Mouse (Mus musculus) hindbrain, embryonic 11.5 days (tissue): ENCODE measurements around the gene Mdm4. TPM values are rescaled to one million over a fixed set of nuclear protein-coding genes. Genes with fewer than 3 reads are reported as not detected.
A peak's percentile ranks its signal among the peaks of the same experiment; 100 is the strongest.

ENCODE experiments used
- ATAC-seq: fragments of 200-750 bp; cut with Nextera tagmentation; 2 replicates; pipeline ENCODE4 v1.8.0; 2017; ENCODE audit warnings: mild to moderate bottlenecking, moderate TSS enrichment, moderate library complexity; ENCODE audit not compliant: low FRiP score
- DNase-seq: peaks from one replicate; pipeline ENCODE4 v3.0.0-alpha.2; 2015; ENCODE audit warnings: low spot score
- H3K27ac ChIP-seq: fragments of 300-500 bp; sonication (generic); 2 replicates; pipeline ENCODE4 v1.5.1; 2014; ENCODE audit warnings: mild to moderate bottlenecking, low read depth, low read length
- H3K27me3 ChIP-seq: fragments of 300-500 bp; sonication (generic); 2 replicates; pipeline ENCODE4 v1.6.1; 2014; ENCODE audit warnings: mild to moderate bottlenecking, low read length, moderate library complexity, mixed read lengths; ENCODE audit not compliant: control insufficient read depth, insufficient read depth
- H3K36me3 ChIP-seq: fragments of 300-500 bp; sonication (generic); 2 replicates; pipeline ENCODE4 v1.6.1; 2014; ENCODE audit warnings: mild to moderate bottlenecking, low read length, moderate library complexity, mixed read lengths; ENCODE audit not compliant: control insufficient read depth, insufficient read depth
- H3K4me1 ChIP-seq: fragments of 300-500 bp; sonication (generic); replicated peaks from 2 replicates; pipeline ENCODE4 v1.6.1; 2014; ENCODE audit warnings: low read length, mixed read lengths; ENCODE audit not compliant: control insufficient read depth, insufficient read depth
- H3K4me2 ChIP-seq: fragments of 300-500 bp; sonication (generic); replicated peaks from 2 replicates; pipeline ENCODE4 v1.6.1; 2014; ENCODE audit warnings: mild to moderate bottlenecking, low read depth, low read length
- H3K4me3 ChIP-seq: fragments of 300-500 bp; sonication (generic); 2 replicates; pipeline ENCODE4 v1.5.1; 2014; ENCODE audit warnings: low read depth, low read length
- H3K9ac ChIP-seq: fragments of 300-500 bp; sonication (generic); 2 replicates; pipeline ENCODE4 v1.6.1; 2014; ENCODE audit warnings: low read depth, low read length
- H3K9me3 ChIP-seq: fragments of 300-500 bp; sonication (generic); 2 replicates; pipeline ENCODE4 v1.6.1; 2016; ENCODE audit warnings: low read length; ENCODE audit not compliant: control insufficient read depth
- WGBS: fragments of 180-500 bp; shearing (Covaris S2); extraction: QIAGEN DNeasy Blood & Tissue Kit; methylation state at CpG from one replicate; pipeline ENCODE4 v1.1.7; 2014; 5-methylcytosine and 5-hydroxymethylcytosine counted together
- polyA plus RNA-seq: library from polyadenylated mRNA; unstranded; fragments of >200 nt; fragmentation: Nextera tagmentation; extraction: Ambion mirVana; gene quantifications from 2 replicates; pipeline ENCODE4 v1.2.1, GENCODE M21; 2014

The Mdm4 gene
- polyA plus RNA-seq, 1 experiment from 2014 or later, result 61.7 TPM

GRCm38 (mm10) chr1:132964106-132964505 lies 66.3 kb downstream of the Mdm4 start:
- Histone ChIP-seq H3K4me2 (no peak overlapping the region), H3K4me1 (no peaks in the 10 kb centered on the region), H3K4me3 (no peak overlapping the region), H3K9ac (no peak overlapping the region), H3K27ac (no peak overlapping the region), H3K9me3 (no peaks in the 10 kb centered on the region), H3K27me3 (no peaks in the 10 kb centered on the region), H3K36me3 (no peaks in the 10 kb centered on the region)
- 84% methylated on average over 2 of the region's 2 CpGs for WGBS
- DNase-seq, result no peak
- no peak for ATAC-seq

DNA sequence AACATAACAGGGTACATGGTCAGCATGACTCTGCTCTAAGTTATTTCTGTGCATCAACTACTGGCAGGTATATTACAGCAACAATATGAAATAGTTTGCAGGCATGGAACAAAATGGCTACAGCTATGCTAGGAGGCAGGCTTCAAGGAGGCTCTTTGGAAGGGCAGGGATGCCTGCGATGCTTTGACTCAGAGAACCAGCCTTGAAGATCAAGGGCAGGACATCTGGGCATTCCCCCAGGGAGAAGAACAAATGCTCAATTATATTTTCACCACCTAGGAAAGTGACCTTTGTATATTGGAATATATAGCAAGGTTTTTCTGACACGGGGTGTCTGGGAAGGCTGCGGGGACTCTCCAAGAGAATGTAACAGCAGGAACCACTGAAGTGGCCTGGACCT lies 68.6 kb downstream of the Mdm4 start:
- H3K27me3 ChIP-seq, result no peaks in the 10 kb centered on the region
- H3K4me2 ChIP-seq, result no peak overlapping the region
- H3K9ac ChIP-seq, result no peak overlapping the region
- no peaks in the 10 kb centered on the region for H3K36me3 ChIP-seq
- DNase-seq (no peak), ATAC-seq (no peak)
- H3K4me1 ChIP-seq, result no peaks in the 10 kb centered on the region
- no peak overlapping the region for H3K4me3 ChIP-seq
- no peaks in the 10 kb centered on the region for H3K9me3 ChIP-seq
- WGBS, result 92% methylated on average over 3 of the region's 3 CpGs
- no peak overlapping the region for H3K27ac ChIP-seq

GRCm38 (mm10) chr1:132956809-132957208 lies 73.6 kb downstream of the Mdm4 start:
- H3K4me1 ChIP-seq, result no peaks in the 10 kb centered on the region
- H3K9ac ChIP-seq, result no peak overlapping the region
- H3K9me3 ChIP-seq, result no peaks in the 10 kb centered on the region
- no peaks in the 10 kb centered on the region for H3K27me3 ChIP-seq
- H3K36me3 ChIP-seq, result no peaks in the 10 kb centered on the region
- H3K4me3 ChIP-seq, result no peak overlapping the region
- DNase-seq (no peak), ATAC-seq (no peak)
- H3K27ac ChIP-seq, result no peak overlapping the region
- no peak overlapping the region for H3K4me2 ChIP-seq
- WGBS, result 91% methylated on average over 5 of the region's 5 CpGs

DNA sequence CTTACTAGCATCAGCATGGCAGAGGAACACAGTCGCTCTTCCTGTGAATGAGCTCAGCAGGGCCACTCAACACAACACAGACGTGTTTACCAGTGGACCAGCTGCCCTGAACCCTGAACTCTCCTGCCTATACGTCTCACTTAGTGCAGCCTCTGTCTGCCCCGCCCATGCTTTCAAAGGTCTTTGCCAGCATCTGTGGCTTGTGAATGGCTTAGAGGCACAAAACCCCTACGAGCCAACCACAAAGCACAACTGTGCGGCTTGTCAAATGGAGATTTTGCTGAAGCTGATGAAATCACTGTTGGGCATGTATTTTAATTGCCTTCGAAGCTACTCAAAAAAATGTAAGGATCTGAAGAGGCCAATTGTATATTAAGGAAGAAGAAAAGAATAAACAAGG lies 82.5 kb downstream of the Mdm4 start:
- 48% methylated on average over 7 of the region's 7 CpGs for WGBS
- Histone ChIP-seq H3K4me3 (no peak overlapping the region), H3K9me3 (no peaks in the 10 kb centered on the region), H3K4me1 (no peaks in the 10 kb centered on the region; the same call in 1 of the 2 replicates), H3K4me2 (no peak overlapping the region), H3K9ac (no peak overlapping the region), H3K36me3 (no peaks in the 10 kb centered on the region), H3K27ac (no peak overlapping the region), H3K27me3 (no peaks in the 10 kb centered on the region)
- no peak for DNase-seq
- ATAC-seq, result no peak

GRCm38 (mm10) chr1:132945826-132946225 lies 84.5 kb downstream of the Mdm4 start:
- no peaks in the 10 kb centered on the region; the same call in 1 of the 2 replicates for H3K4me1 ChIP-seq
- H3K4me2 ChIP-seq, result no peak overlapping the region
- WGBS, result 69% methylated on average over 8 of the region's 8 CpGs
- H3K36me3 ChIP-seq, result no peaks in the 10 kb centered on the region
- no peak overlapping the region for H3K9ac ChIP-seq
- no peak overlapping the region for H3K27ac ChIP-seq
- H3K27me3 ChIP-seq, result no peaks in the 10 kb centered on the region
- no peaks in the 10 kb centered on the region for H3K9me3 ChIP-seq
- ATAC-seq (no peak), DNase-seq (no peak)
- no peak overlapping the region for H3K4me3 ChIP-seq

GRCm38 (mm10) chr1:132938975-132939374 lies 91.4 kb downstream of the Mdm4 start:
- Histone ChIP-seq H3K4me3 (no peak overlapping the region), H3K27me3 (no peaks in the 10 kb centered on the region), H3K27ac (no peak overlapping the region), H3K4me2 (no peak overlapping the region), H3K4me1 (no peaks in the 10 kb centered on the region), H3K9me3 (no peaks in the 10 kb centered on the region), H3K36me3 (no peaks in the 10 kb centered on the region), H3K9ac (no peak overlapping the region)
- 70% methylated on average over 8 of the region's 8 CpGs for WGBS
- ATAC-seq (no peak), DNase-seq (no peak)

DNA sequence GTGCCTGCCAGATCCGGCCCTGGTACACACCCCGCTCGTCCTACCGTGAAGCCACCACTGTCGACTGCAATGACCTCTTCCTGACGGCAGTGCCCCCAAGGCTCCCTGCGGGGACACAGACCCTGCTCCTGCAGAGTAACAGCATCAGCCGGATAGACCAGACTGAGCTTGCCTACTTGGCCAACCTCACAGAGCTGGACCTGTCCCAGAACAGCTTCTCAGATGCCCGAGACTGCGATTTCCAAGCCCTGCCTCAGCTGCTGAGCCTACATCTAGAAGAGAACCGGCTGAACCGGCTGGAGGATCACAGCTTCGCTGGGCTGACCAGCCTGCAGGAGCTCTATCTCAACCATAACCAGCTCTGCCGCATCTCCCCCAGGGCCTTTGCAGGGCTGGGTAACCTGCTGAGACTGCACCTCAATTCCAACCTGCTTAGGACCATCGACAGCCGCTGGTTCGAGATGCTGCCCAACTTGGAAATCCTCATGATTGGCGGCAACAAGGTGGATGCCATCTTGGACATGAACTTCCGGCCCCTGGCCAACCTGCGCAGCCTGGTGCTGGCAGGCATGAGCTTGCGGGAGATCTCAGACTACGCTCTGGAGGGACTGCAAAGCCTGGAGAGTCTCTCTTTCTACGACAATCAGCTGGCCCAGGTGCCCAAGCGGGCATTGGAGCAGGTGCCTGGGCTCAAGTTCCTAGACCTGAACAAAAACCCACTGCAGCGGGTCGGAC lies 92.9 kb downstream of the Mdm4 start:
- no peak for DNase-seq
- H3K9ac ChIP-seq, result no peak overlapping the region
- H3K27me3 ChIP-seq, result no peaks in the 10 kb centered on the region
- H3K4me1 ChIP-seq, result no peaks in the 10 kb centered on the region
- ATAC-seq, result no peak
- no peaks in the 10 kb centered on the region for H3K36me3 ChIP-seq
- H3K4me2 ChIP-seq, result no peak overlapping the region
- WGBS, result 86% methylated on average over 26 of the region's 26 CpGs
- no peaks in the 10 kb centered on the region for H3K9me3 ChIP-seq
- H3K27ac ChIP-seq, result no peak overlapping the region
- no peak overlapping the region for H3K4me3 ChIP-seq

GRCm38 (mm10) chr1:132934856-132935255 lies 95.5 kb downstream of the Mdm4 start:
- H3K27me3 ChIP-seq, result no peaks in the 10 kb centered on the region
- no peak overlapping the region for H3K4me2 ChIP-seq
- H3K9me3 ChIP-seq, result no peaks in the 10 kb centered on the region
- H3K36me3 ChIP-seq, result no peaks in the 10 kb centered on the region
- no peak overlapping the region for H3K4me3 ChIP-seq
- WGBS, result 35% methylated on average over 7 of the region's 7 CpGs
- H3K4me1 ChIP-seq, result no peaks in the 10 kb centered on the region
- peak; percentile 67 for ATAC-seq
- DNase-seq, result peak; percentile 61
- H3K27ac ChIP-seq, result no peak overlapping the region
- no peak overlapping the region for H3K9ac ChIP-seq

GRCm38 (mm10) chr1:132932421-132932820 lies 97.9 kb downstream of the Mdm4 start:
- DNase-seq (no peak), ATAC-seq (no peak)
- Histone ChIP-seq H3K4me3 (no peak overlapping the region), H3K27me3 (no peaks in the 10 kb centered on the region), H3K27ac (no peak overlapping the region), H3K4me2 (no peak overlapping the region), H3K9me3 (no peaks in the 10 kb centered on the region), H3K4me1 (no peaks in the 10 kb centered on the region), H3K9ac (no peak overlapping the region), H3K36me3 (no peaks in the 10 kb centered on the region)
- 83% methylated on average over 2 of the region's 2 CpGs for WGBS
